Comparison of ENCODE assay signal across 17 mouse cellular contexts in genomic region chr6:30600033-30600432, GRCm38 (mm10). TPM values are rescaled to one million over a fixed set of nuclear protein-coding genes. Genes with fewer than 3 reads are reported as not detected.
A peak's percentile ranks its signal among the peaks of the same experiment; 100 is the strongest.
DNase-seq lines count a peak whose midpoint lies in the region.
"Had no signal": no experiment of that assay in that cellular context is flagged by ENCODE, and none has a peak within 500 bp of the region (broad histone marks: within the 10 kb centered on the region; RNA-seq: fewer than 3 reads in every experiment).

No protein-coding gene starts in this region.

- DNase-seq in heart, embryonic 10.5 days (ENCODE audit: low spot score) = no peak
- no peak for DNase-seq in heart, adult 18-20 months
- DNase-seq in embryo, embryonic 10 days (ENCODE audit: low spot score) = peak; percentile 79
- DNase-seq in embryonic facial prominence, embryonic 10.5 days (ENCODE audit: low spot score) = no peak
- DNase-seq in kidney, postnatal 14 days = peak; percentile 57
- DNase-seq in frontal cortex, postnatal 36 days (ENCODE audit: low spot score in 2 of 2) = no peak
- no peak for DNase-seq in gastrocnemius, postnatal 36 days

- no peaks in the 10 kb centered on the region for H3K36me3 ChIP-seq in heart, embryonic 10.5 days
- H3K36me3 ChIP-seq in embryonic facial prominence, embryonic 10.5 days (replicated peaks) = no peaks in the 10 kb centered on the region
- H3K36me3 ChIP-seq: G1E; limb, embryonic 13.5 days; lung, embryonic 15.5 days; neural tube, embryonic 12.5 days had no signal

- 52% methylated on average over 3 of the region's 3 CpGs for WGBS in heart, embryonic 10.5 days
- WGBS in embryonic facial prominence, embryonic 10.5 days = 34% methylated on average over 3 of the region's 3 CpGs

- H3K9me3 ChIP-seq in heart, embryonic 10.5 days = no peaks in the 10 kb centered on the region
- no peaks in the 10 kb centered on the region for H3K9me3 ChIP-seq in embryonic facial prominence, embryonic 10.5 days
- H3K9me3 ChIP-seq: G1E; limb, embryonic 13.5 days; lung, embryonic 15.5 days; neural tube, embryonic 12.5 days had no signal

- no peak overlapping the region for H3K4me3 ChIP-seq in heart, embryonic 10.5 days
- no peak overlapping the region for H3K4me3 ChIP-seq in embryonic facial prominence, embryonic 10.5 days
- H3K4me3 ChIP-seq: limb, embryonic 13.5 days; lung, embryonic 15.5 days; neural tube, embryonic 12.5 days had no signal

- peak overlapping the region; percentile 32 for H3K27ac ChIP-seq in heart, embryonic 10.5 days
- peak overlapping the region; percentile 42; the same call in 1 of the 2 replicates for H3K27ac ChIP-seq in embryonic facial prominence, embryonic 10.5 days (replicated peaks)
- H3K27ac ChIP-seq: limb, embryonic 13.5 days; lung, embryonic 15.5 days; neural tube, embryonic 12.5 days had no signal

- H3K4me1 ChIP-seq in heart, embryonic 10.5 days = peaks cover 16% of the 10 kb centered on the region
- peaks cover 35% of the 10 kb centered on the region for H3K4me1 ChIP-seq in embryonic facial prominence, embryonic 10.5 days

- intact Hi-C loops in gastrocnemius, postnatal 36 days (cut with DNase I) = no loop called here

- H3K27me3 ChIP-seq in heart, embryonic 10.5 days (ENCODE audit: insufficient read depth, poor library complexity, severe bottlenecking) = no peaks in the 10 kb centered on the region
- H3K27me3 ChIP-seq in embryonic facial prominence, embryonic 10.5 days (replicated peaks; ENCODE audit: low read depth, poor library complexity, severe bottlenecking) = no peaks in the 10 kb centered on the region
- H3K27me3 ChIP-seq: limb, embryonic 13.5 days; lung, embryonic 15.5 days; neural tube, embryonic 12.5 days had no signal

RNA-seq across cellular contexts. Expression of gene Cpa5, which starts 10.8 kb away (rescaled TPM):
- polyA plus RNA-seq in heart, embryonic 10.5 days (2016; fragmentation: Nextera tagmentation; extraction: Ambion mirVana) = 0.97 and 2.1 TPM in 2 replicates
- total RNA-seq in heart, adult 18-20 months (2021) = not detected
- 0.36 and 0.41 TPM in 2 replicates for polyA plus RNA-seq in embryonic facial prominence, embryonic 10.5 days (2016; fragmentation: Nextera tagmentation; extraction: Ambion mirVana)
- not detected for total RNA-seq in gastrocnemius, postnatal 36 days (2021)
- total RNA-seq: G1E; gastrocnemius, adult 8-10 months; heart, postnatal 25 days; layer of hippocampus, adult 18-20 months; megakaryocyte progenitor cell, adult 5-6 weeks had no signal
- polyA plus RNA-seq: forebrain, embryonic 16.5 days; G1E; lung, embryonic 15.5 days; midbrain, embryonic 16.5 days; neural tube, embryonic 12.5 days had no signal

RNA-seq across cellular contexts. Expression of gene Cpa4, which starts 31.9 kb away (rescaled TPM):
- 1.2 and 1.7 TPM in 2 replicates for polyA plus RNA-seq in heart, embryonic 10.5 days (2016; fragmentation: Nextera tagmentation; extraction: Ambion mirVana)
- not detected for total RNA-seq in heart, adult 18-20 months (2021)
- 0.85 and 1.1 TPM in 2 replicates for polyA plus RNA-seq in embryonic facial prominence, embryonic 10.5 days (2016; fragmentation: Nextera tagmentation; extraction: Ambion mirVana)
- not detected for total RNA-seq in gastrocnemius, postnatal 36 days (2021)
- total RNA-seq: gastrocnemius, adult 8-10 months; heart, postnatal 25 days; layer of hippocampus, adult 18-20 months; megakaryocyte progenitor cell, adult 5-6 weeks had no signal
- polyA plus RNA-seq: G1E had no signal

RNA-seq across cellular contexts. Expression of gene Cpa1, which starts 39.0 kb away (rescaled TPM):
- polyA plus RNA-seq in heart, embryonic 10.5 days (2016; fragmentation: Nextera tagmentation; extraction: Ambion mirVana) = 3.9 and 4.3 TPM in 2 replicates
- not detected for total RNA-seq in heart, adult 18-20 months (2021)
- 0.26 and 0.34 TPM in 2 replicates for polyA plus RNA-seq in embryonic facial prominence, embryonic 10.5 days (2016; fragmentation: Nextera tagmentation; extraction: Ambion mirVana)
- total RNA-seq in gastrocnemius, postnatal 36 days (2021) = not detected
- total RNA-seq: G1E; gastrocnemius, adult 8-10 months; layer of hippocampus, adult 18-20 months; megakaryocyte progenitor cell, adult 5-6 weeks had no signal
- polyA plus RNA-seq: G1E had no signal

RNA-seq across cellular contexts. Expression of gene Cpa2, which starts 58.7 kb away (rescaled TPM):
- 17.8 and 29.1 TPM in 2 replicates for polyA plus RNA-seq in heart, embryonic 10.5 days (2016; fragmentation: Nextera tagmentation; extraction: Ambion mirVana)
- total RNA-seq in heart, adult 18-20 months (2021) = under 1 TPM in 1 of 2 experiments, not detected in 1; 0.25 TPM
- polyA plus RNA-seq in embryonic facial prominence, embryonic 10.5 days (2016; fragmentation: Nextera tagmentation; extraction: Ambion mirVana) = 18.9 and 22.0 TPM in 2 replicates
- total RNA-seq in gastrocnemius, postnatal 36 days (2021) = not detected
- total RNA-seq: G1E; heart, postnatal 25 days; megakaryocyte progenitor cell, adult 5-6 weeks had no signal
- polyA plus RNA-seq: G1E had no signal

Comparison
In these comparisons a context has a peak if more than half of its experiments do, and no peak if none do; other contexts are left out.
1. DNase-seq: peak in embryo, embryonic 10 days (single experiment) and kidney, postnatal 14 days (single experiment); none in heart, embryonic 10.5 days (single experiment), heart, adult 18-20 months (0 of 2), embryonic facial prominence, embryonic 10.5 days (single experiment), frontal cortex, postnatal 36 days (0 of 2) and gastrocnemius, postnatal 36 days (0 of 2).